Mouse (Mus musculus) CH12.LX (cell line): ENCODE measurements around the gene Sacm1l. TPM values are rescaled to one million over a fixed set of nuclear protein-coding genes. Genes with fewer than 3 reads are reported as not detected.
A peak's percentile ranks its signal among the peaks of the same experiment; 100 is the strongest.

ENCODE experiments used
- DNase-seq: peaks from one replicate; pipeline ENCODE4 v3.0.0-alpha.2; 2013; ENCODE audit errors: extremely low read depth
- H3K27ac ChIP-seq: 2 replicates; pipeline ENCODE4 v1.5.1; 2012; ENCODE audit warnings: low read depth, mild to moderate bottlenecking, control low read depth, moderate library complexity; ENCODE audit not compliant: insufficient read depth
- H3K27me3 ChIP-seq: replicated peaks from 2 replicates; pipeline ENCODE3; 2012; ENCODE audit warnings: inconsistent platforms
- H3K36me3 ChIP-seq, 2 experiments: replicated peaks in 1 of 2; 2 replicates each; pipeline versions ENCODE3 to v1.6.1; 2012; ENCODE audit warnings: inconsistent platforms in 1 of 2, low read length in 1 of 2, mild to moderate bottlenecking in 1 of 2, mixed read lengths in 1 of 2, moderate library complexity in 1 of 2; ENCODE audit not compliant: control insufficient read depth in 1 of 2, insufficient read depth in 1 of 2
- H3K4me1 ChIP-seq, 2 experiments: 2 replicates each; pipeline ENCODE4 v1.6.1; 2012; ENCODE audit warnings: inconsistent platforms in 1 of 2, moderate library complexity in 1 of 2; ENCODE audit not compliant: insufficient read depth in 2 of 2, control insufficient read depth in 1 of 2
- H3K4me2 ChIP-seq: 2 replicates; pipeline ENCODE4 v1.6.1; 2012; ENCODE audit warnings: low read depth, mild to moderate bottlenecking, control low read depth; ENCODE audit not compliant: poor library complexity, insufficient read depth, severe bottlenecking
- H3K4me3 ChIP-seq, 3 experiments: fragments of 150-350 bp in 1 of 3; sonication (generic) in 1 of 3; replicated peaks in 1 of 3; 2 replicates each; pipeline versions ENCODE3 to v1.5.1; 2011 to 2012; ENCODE audit warnings: low read depth in 2 of 3, low read length in 2 of 3, mild to moderate bottlenecking in 2 of 3, moderate library complexity in 2 of 3, control low read depth in 1 of 3, improper control_type of control experiment in 1 of 3, inconsistent platforms in 1 of 3, mixed read lengths in 1 of 3; ENCODE audit not compliant: poor library complexity in 1 of 3
- H3K79me2 ChIP-seq: replicated peaks from 2 replicates; pipeline ENCODE4 v1.6.1; 2012; ENCODE audit warnings: mild to moderate bottlenecking, moderate library complexity; ENCODE audit not compliant: control insufficient read depth, poor library complexity, insufficient read depth, severe bottlenecking; ENCODE audit errors: extremely low read depth
- H3K9ac ChIP-seq: 2 replicates; pipeline ENCODE4 v1.6.1; 2012; ENCODE audit warnings: low read depth, mild to moderate bottlenecking, control low read depth, moderate library complexity; ENCODE audit not compliant: insufficient read depth
- H3K9me3 ChIP-seq: replicated peaks from 2 replicates; pipeline ENCODE3; 2012; ENCODE audit warnings: low read length, inconsistent platforms, mixed read lengths
- BHLHE40 ChIP-seq: IDR thresholded peaks from 2 replicates; pipeline ENCODE4 v1.6.1; 2011; ENCODE audit warnings: mild to moderate bottlenecking, low read depth, low read length, improper control_type of control experiment
- CHD1 ChIP-seq: IDR thresholded peaks from 2 replicates; pipeline ENCODE4 v1.6.1; 2012; ENCODE audit warnings: low read depth, low read length, improper control_type of control experiment, inconsistent platforms
- CTCF ChIP-seq, 2 experiments: IDR thresholded peaks in 1 of 2; conservative IDR thresholded peaks in 1 of 2; 2 replicates each; pipeline ENCODE4 v1.5.1; 2011 to 2012; ENCODE audit warnings: low read depth in 2 of 2, low read length in 2 of 2, improper control_type of control experiment in 1 of 2, inconsistent platforms in 1 of 2, mild to moderate bottlenecking in 1 of 2, moderate library complexity in 1 of 2
- IRF4 ChIP-seq: IDR thresholded peaks from 2 replicates; pipeline ENCODE4 v1.6.1; 2014; ENCODE audit warnings: low read depth, mild to moderate bottlenecking, inconsistent platforms, low read length, improper control_type of control experiment
- MAZ ChIP-seq: IDR thresholded peaks from 2 replicates; pipeline ENCODE4 v1.6.1; 2012; ENCODE audit warnings: low read depth, mild to moderate bottlenecking, inconsistent platforms, low read length, improper control_type of control experiment, moderate library complexity
- MXI1 ChIP-seq: IDR thresholded peaks from 2 replicates; pipeline ENCODE4 v1.6.1; 2011; ENCODE audit warnings: mild to moderate bottlenecking, low read depth, low read length, improper control_type of control experiment
- PAX5 ChIP-seq: IDR thresholded peaks from 2 replicates; pipeline ENCODE4 v1.6.1; 2012; ENCODE audit warnings: low read length, inconsistent platforms, mixed read lengths
- RCOR1 ChIP-seq: conservative IDR thresholded peaks from 2 replicates; pipeline ENCODE4 v1.6.1; 2012; ENCODE audit warnings: low read depth, mild to moderate bottlenecking, inconsistent platforms, low read length, improper control_type of control experiment
- SMC3 ChIP-seq: IDR thresholded peaks from 2 replicates; pipeline ENCODE4 v1.6.1; 2011; ENCODE audit warnings: low read depth, low read length, improper control_type of control experiment
- TBP ChIP-seq: conservative IDR thresholded peaks from 2 replicates; pipeline ENCODE4 v1.6.1; 2011; ENCODE audit warnings: low read depth, low read length, improper control_type of control experiment
- USF1 ChIP-seq: IDR thresholded peaks from 2 replicates; pipeline ENCODE4 v1.6.1; 2014; ENCODE audit warnings: low read depth, mild to moderate bottlenecking, inconsistent platforms, low read length, improper control_type of control experiment
- USF2 ChIP-seq: conservative IDR thresholded peaks from 2 replicates; pipeline ENCODE4 v1.6.1; 2011; ENCODE audit warnings: low read depth, low read length, improper control_type of control experiment
- ZMIZ1 ChIP-seq: IDR thresholded peaks from 2 replicates; pipeline ENCODE4 v1.6.1; 2012; ENCODE audit warnings: low read depth, mild to moderate bottlenecking, inconsistent platforms, low read length, improper control_type of control experiment
- ZNF384 ChIP-seq: IDR thresholded peaks from 2 replicates; pipeline ENCODE4 v1.6.1; 2012; ENCODE audit warnings: low read depth, low read length, improper control_type of control experiment, inconsistent platforms
- dilution Hi-C: fragments of 300-500 bp; cut with MboI; formaldehyde crosslinking; loops from 2 replicates; pipeline ENCODE4 v1.14.3; 2020; ENCODE audit warnings: low sequenced_read_pairs; ENCODE audit not compliant: extremely low pct_unique_long_range_greater_than_20kb, extremely low pct_ligation_motif_present
- in situ Hi-C: fragments of 300-500 bp; cut with MboI; formaldehyde crosslinking; loops from 3 replicates; pipeline ENCODE4 v1.14.3; 2019; ENCODE audit warnings: low sequenced_read_pairs, low pct_ligation_motif_present, low pct_unique_long_range_greater_than_20kb, mixed read lengths
- polyA plus RNA-seq: library from polyadenylated mRNA; unstranded; fragments of >175 nt; gene quantifications from 2 replicates; pipeline ENCODE4 v1.2.1, GENCODE M21; 2012; ENCODE audit warnings: low read depth; ENCODE audit not compliant: insufficient read length
- total RNA-seq, 2 experiments: library from RNA; depleted of rRNA; stranded (reverse); fragments of 300-350 nt in 1 of 2; fragments of >200 nt in 1 of 2; gene quantifications; 2 replicates each; pipeline ENCODE4 v1.2.3; 2012 to 2014

Sacm1l gene
- total and polyA plus RNA-seq, 3 experiments, result 31.1 to 67.6 (median 37.4) TPM

DNA sequence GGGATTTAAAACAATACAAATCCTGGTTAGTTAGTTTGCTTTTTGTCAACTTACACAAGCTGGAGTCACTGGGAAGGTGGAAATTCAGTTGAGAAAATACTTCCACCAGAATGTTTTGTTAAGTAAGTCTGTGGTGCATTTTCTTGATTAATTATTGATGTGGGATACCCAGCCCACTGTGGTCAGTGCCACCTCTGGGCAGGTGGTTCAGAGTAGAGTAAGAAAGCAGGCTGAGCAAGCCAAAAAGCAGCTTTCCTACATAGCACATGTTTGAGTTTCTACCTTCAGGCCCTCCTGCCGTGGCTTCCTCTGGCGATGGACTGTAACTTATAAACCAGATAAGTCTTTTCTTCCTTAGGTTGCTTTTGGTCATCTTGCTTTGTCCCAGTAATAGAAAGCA lies 10.3 kb downstream of the Sacm1l start:
- H3K79me2 ChIP-seq, result peaks cover 64% of the 10 kb centered on the region
- H3K9me3 ChIP-seq, result no peaks in the 10 kb centered on the region
- peak overlapping the region; percentile 38 to 50 (median 39) for H3K4me3 ChIP-seq
- no peak for TF ChIP-seq IRF4
- TF ChIP-seq MXI1, result peak; percentile 25; the same call in 1 of the 2 replicates
- dilution Hi-C loops, result no loop called here
- H3K27me3 ChIP-seq, result no peaks in the 10 kb centered on the region
- in situ Hi-C loops, result no loop called here
- peak overlapping the region; percentile 38 for H3K9ac ChIP-seq
- peak overlapping the region; percentile 42 for H3K4me2 ChIP-seq
- H3K4me1 ChIP-seq, result peaks cover 8 to 62% of the 10 kb centered on the region in 2 experiments
- H3K36me3 ChIP-seq, result peaks cover 9 to 19% of the 10 kb centered on the region in 2 experiments
- peak overlapping the region; percentile 5; the same call in 1 of the 2 replicates for H3K27ac ChIP-seq
- no peak for DNase-seq

DNA sequence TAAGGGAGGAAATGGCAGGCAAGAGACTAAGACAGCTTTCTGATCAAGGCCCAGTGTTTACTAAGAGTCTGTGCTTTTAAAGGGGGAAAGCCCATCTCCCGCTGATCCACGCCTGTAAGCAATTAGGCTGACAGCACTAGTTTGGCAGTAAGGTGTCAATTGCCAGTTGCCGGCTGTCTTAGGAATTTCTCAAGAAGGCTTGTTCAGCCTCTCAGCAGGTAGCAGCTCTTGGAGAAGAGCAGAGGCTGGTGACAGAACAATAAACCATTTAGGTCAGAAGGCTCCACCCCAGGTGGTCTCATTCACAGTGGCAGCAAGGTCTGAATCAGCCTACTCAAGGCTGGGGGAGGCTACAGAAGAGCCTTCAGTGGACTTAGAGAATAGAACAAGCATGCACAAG lies 25.0 kb downstream of the Sacm1l start:
- no peaks in the 10 kb centered on the region; the same call in 1 of the 2 replicates for H3K79me2 ChIP-seq
- dilution Hi-C loops, result no loop called here
- no peak overlapping the region for H3K27ac ChIP-seq
- no peaks in the 10 kb centered on the region for H3K9me3 ChIP-seq
- H3K9ac ChIP-seq, result no peak overlapping the region
- H3K4me2 ChIP-seq, result no peak overlapping the region
- no peak for DNase-seq
- H3K4me1 ChIP-seq, result no peaks in the 10 kb centered on the region
- TF ChIP-seq BHLHE40, result no peak
- no peak for TF ChIP-seq RCOR1
- TF ChIP-seq TBP, result no peak
- TF ChIP-seq USF1, result no peak
- no peak for TF ChIP-seq ZMIZ1
- no peak for TF ChIP-seq USF2
- no peak for TF ChIP-seq PAX5
- TF ChIP-seq MAZ, result no peak
- no peak for TF ChIP-seq CHD1
- no peak for TF ChIP-seq SMC3
- no peak for TF ChIP-seq CTCF (conservative IDR thresholded peaks at IDR 0.05 in 1 of 2, IDR thresholded peaks at IDR 0.05 in 1 of 2; ENCODE audit: low read depth in 2 of 2, low read length in 2 of 2)
- TF ChIP-seq ZNF384, result no peak
- no peak overlapping the region for H3K4me3 ChIP-seq
- H3K27me3 ChIP-seq, result no peaks in the 10 kb centered on the region
- in situ Hi-C loops, result no loop called here
- peaks cover 62 to 95% of the 10 kb centered on the region in 2 experiments for H3K36me3 ChIP-seq
